Mouse (Mus musculus) heart, adult 2 months (tissue): ENCODE measurements at regions not wholly inside any gene's neighbourhood (a gene's known extent, or its start where the extent isn't known, plus 50 kb on each side); places are given as distances from the start of the nearest gene placed in this dataset.

Source experiments
- DNase-seq, 2 experiments: peaks; one replicate each; pipeline ENCODE4 v3.0.0; 2021
- H3K27ac ChIP-seq: fragments of 200-600 bp; 2 replicates; pipeline ENCODE4 v1.8.1; 2022
- H3K27me3 ChIP-seq: fragments of 200-500 bp; 2 replicates; pipeline ENCODE4 v1.6.1; 2012; ENCODE audit warnings: mild to moderate bottlenecking, low read length, inconsistent platforms, mixed read lengths; ENCODE audit not compliant: control insufficient read depth, insufficient read depth
- H3K36me3 ChIP-seq: fragments of 200-500 bp; 2 replicates; pipeline ENCODE4 v1.6.1; 2012; ENCODE audit warnings: low read length, inconsistent platforms; ENCODE audit not compliant: control insufficient read depth, insufficient read depth
- H3K4me1 ChIP-seq: fragments of 200-500 bp; 2 replicates; pipeline ENCODE4 v1.6.1; 2011; ENCODE audit warnings: low read length; ENCODE audit not compliant: control insufficient read depth, insufficient read depth
- H3K4me3 ChIP-seq: fragments of 200-600 bp; 2 replicates; pipeline ENCODE4 v1.8.1; 2022
- H3K79me2 ChIP-seq: fragments of 200-500 bp; replicated peaks from 2 replicates; pipeline ENCODE4 v1.6.1; 2012; ENCODE audit warnings: mild to moderate bottlenecking, inconsistent platforms, low read length, moderate library complexity, mixed read lengths; ENCODE audit not compliant: control insufficient read depth, insufficient read depth
- H3K9ac ChIP-seq: fragments of 200-500 bp; 2 replicates; pipeline ENCODE4 v1.6.1; 2012; ENCODE audit warnings: low read depth, mild to moderate bottlenecking, control low read depth, inconsistent platforms, low read length, mixed read lengths
- CTCF ChIP-seq: fragments of 200-600 bp; IDR thresholded peaks from 2 replicates; pipeline ENCODE4 v1.8.1; 2022; ENCODE audit warnings: antibody characterized with exemption, mild to moderate bottlenecking, moderate library complexity
- EP300 ChIP-seq: fragments of 200-500 bp; IDR thresholded peaks from 2 replicates; pipeline ENCODE4 v1.6.1; 2011; ENCODE audit warnings: low read depth, low read length, control low read depth; ENCODE audit not compliant: insufficient read depth
- POLR2A ChIP-seq: fragments of 200-500 bp; IDR thresholded peaks from 2 replicates; pipeline ENCODE4 v1.6.1; 2011; ENCODE audit warnings: mild to moderate bottlenecking, low read depth, low read length, control low read depth; ENCODE audit not compliant: insufficient read depth
- WGBS: fragments of 180-500 bp; shearing (Covaris S2); methylation state at CpG from one replicate; pipeline ENCODE4 v1.1.7; 2018; 5-methylcytosine and 5-hydroxymethylcytosine counted together
- intact Hi-C: fragments of 180-260 bp; cut with DNase I; formaldehyde crosslinking; loops from one replicate; pipeline ENCODE4 v1.15.1; 2025

- DNase-seq: peak; percentile 44 to 64
Measured at GRCm38 (mm10) chr16:44632330-44633058, 73.8 kb upstream of the Boc start.

GRCm38 (mm10) chr16:44631357-44632053 is 72.8 kb upstream of the Boc start:
- WGBS: 81% methylated on average over 4 of the region's 4 CpGs
- no peak for TF ChIP-seq EP300
- no peak for TF ChIP-seq CTCF
- no peak for TF ChIP-seq POLR2A
- no peaks in the 10 kb centered on the region for H3K79me2 ChIP-seq
- peak overlapping the region; percentile 59; the same call in 1 of the 2 replicates for H3K27ac ChIP-seq
- DNase-seq: no peak
- intact Hi-C loops: no loop called here
- H3K36me3 ChIP-seq: no peaks in the 10 kb centered on the region
- H3K9ac ChIP-seq: no peak overlapping the region
- no peaks in the 10 kb centered on the region for H3K27me3 ChIP-seq
- H3K4me1 ChIP-seq: peaks cover 9% of the 10 kb centered on the region
- no peak overlapping the region for H3K4me3 ChIP-seq

More at GRCm38 (mm10) chr16:44632330-44633058, 73.8 kb upstream of the Boc start:
- Histone ChIP-seq H3K79me2 (no peaks in the 10 kb centered on the region), H3K27me3 (no peaks in the 10 kb centered on the region), H3K36me3 (no peaks in the 10 kb centered on the region), H3K4me1 (peaks cover 9% of the 10 kb centered on the region), H3K4me3 (no peak overlapping the region), H3K9ac (no peak overlapping the region), H3K27ac (peak overlapping the region; percentile 59)
- intact Hi-C loops: no loop called here
- WGBS: 17% methylated on average over 9 of the region's 9 CpGs
- TF ChIP-seq POLR2A (no peak), EP300 (no peak), CTCF (no peak)

GRCm38 (mm10) chr16:44630861-44631260 is 72.2 kb upstream of the Boc start:
- H3K27me3 ChIP-seq: no peaks in the 10 kb centered on the region
- no peak overlapping the region for H3K27ac ChIP-seq
- no peaks in the 10 kb centered on the region for H3K79me2 ChIP-seq
- no peak overlapping the region for H3K4me3 ChIP-seq
- no peak for TF ChIP-seq POLR2A
- TF ChIP-seq CTCF: no peak
- no peak for TF ChIP-seq EP300
- H3K9ac ChIP-seq: no peak overlapping the region
- no peaks in the 10 kb centered on the region for H3K36me3 ChIP-seq
- 92% methylated on average over 9 of the region's 9 CpGs for WGBS
- DNase-seq: no peak
- intact Hi-C loops: no loop called here
- H3K4me1 ChIP-seq: peaks cover 9% of the 10 kb centered on the region

- Histone ChIP-seq H3K27me3 (no peaks in the 10 kb centered on the region), H3K9ac (no peak overlapping the region), H3K4me1 (peaks cover 9% of the 10 kb centered on the region), H3K36me3 (no peaks in the 10 kb centered on the region), H3K27ac (no peak overlapping the region), H3K79me2 (no peaks in the 10 kb centered on the region), H3K4me3 (no peak overlapping the region)
- TF ChIP-seq POLR2A (no peak), CTCF (no peak), EP300 (no peak)
- DNase-seq: no peak
- 79% methylated on average over 9 of the region's 9 CpGs for WGBS
- intact Hi-C loops: no loop called here
Measured at GRCm38 (mm10) chr16:44630426-44630825, 71.7 kb upstream of the Boc start.

- TF ChIP-seq EP300: no peak
- TF ChIP-seq POLR2A: no peak
- no peak for TF ChIP-seq CTCF
- 68% methylated on average over 8 of the region's 8 CpGs for WGBS
- H3K27ac ChIP-seq: no peak overlapping the region
Measured at GRCm38 (mm10) chr16:44629296-44630275, 70.9 kb upstream of the Boc start.

More at GRCm38 (mm10) chr16:44629296-44630275, 70.9 kb upstream of the Boc start:
- H3K27me3 ChIP-seq: no peaks in the 10 kb centered on the region
- intact Hi-C loops: no loop called here
- H3K79me2 ChIP-seq: no peaks in the 10 kb centered on the region
- H3K4me3 ChIP-seq: no peak overlapping the region
- H3K9ac ChIP-seq: no peak overlapping the region
- H3K4me1 ChIP-seq: peaks cover 9% of the 10 kb centered on the region
- DNase-seq: no peak
- no peaks in the 10 kb centered on the region for H3K36me3 ChIP-seq
